In the genomic region with DNA sequence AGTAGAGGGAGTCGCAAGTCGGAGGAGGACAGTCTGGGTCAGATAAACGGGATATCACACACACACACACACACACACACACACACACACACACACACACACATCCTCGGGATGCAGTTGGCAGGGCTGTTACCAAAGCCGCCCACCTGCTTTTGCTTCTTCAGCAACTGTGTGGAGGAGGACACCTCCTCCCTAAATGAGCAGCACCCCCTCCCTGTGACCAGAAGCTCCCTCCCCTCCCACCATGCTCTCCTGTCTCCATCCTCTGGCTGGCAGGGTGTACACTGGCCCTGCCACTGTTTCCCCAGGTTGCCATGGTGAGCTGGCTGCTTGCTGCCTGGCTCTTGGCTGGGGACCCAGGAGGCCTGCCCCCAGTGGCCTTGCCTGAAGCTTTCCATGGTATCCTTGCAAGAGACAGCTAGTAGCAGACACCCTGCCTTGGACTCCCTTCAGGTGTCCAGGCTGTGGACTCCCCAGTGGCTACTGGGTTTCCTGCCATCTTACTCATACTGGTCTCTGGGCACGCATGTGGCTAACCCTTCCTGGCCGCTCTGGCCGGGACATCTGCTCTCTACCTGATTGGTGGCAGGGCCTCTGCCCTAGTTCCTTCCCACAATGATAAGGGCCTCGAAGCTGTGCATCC, we compare ENCODE assay signal across 7 mouse cellular contexts. TPM values are rescaled to one million over a fixed set of nuclear protein-coding genes. Genes with fewer than 3 reads are reported as not detected.
DNase-seq lines count a peak whose midpoint lies in the region; ATAC-seq lines count a peak whose summit lies in the region.

No protein-coding gene starts in this region.

- peak overlapping the region; percentile 93 for H3K4me2 ChIP-seq in forebrain, embryonic 13.5 days

- DNase-seq in MN1 (ENCODE audit: low spot score): peak; percentile 93
- DNase-seq in adrenal gland, postnatal 36 days: peak; percentile 87 to 88
- DNase-seq in heart, postnatal 14 days: peak; percentile 83 to 89
- peak; percentile 63 to 64 for DNase-seq in layer of hippocampus, postnatal 25 days (ENCODE audit: extremely low spot score in 1 of 2, low spot score in 1 of 2)
- DNase-seq in mesoderm, embryonic 11.5 days (ENCODE audit: low read depth, low spot score): peak; percentile 69
- DNase-seq in right cerebral cortex, postnatal 36 days (ENCODE audit: low spot score in 2 of 2): peak; percentile 58 to 67

- peak overlapping the region; percentile 43 for H3K9ac ChIP-seq in forebrain, embryonic 13.5 days

- no peak for ATAC-seq in forebrain, embryonic 13.5 days

- no peaks in the 10 kb centered on the region for H3K9me3 ChIP-seq in forebrain, embryonic 13.5 days (replicated peaks)

- intact Hi-C loops in heart, postnatal 14 days (cut with DNase I): loop anchor here (5.0 kb wide), 1 partner anchor 104 kb away; a partner anchor contains a TSS

- peaks cover 6% of the 10 kb centered on the region; the same call in 1 of the 2 replicates for H3K36me3 ChIP-seq in forebrain, embryonic 13.5 days (ENCODE audit: poor library complexity, severe bottlenecking)

- no peak overlapping the region for H3K4me3 ChIP-seq in forebrain, embryonic 13.5 days

- peak overlapping the region; percentile 37; the same call in 1 of the 2 replicates for H3K27ac ChIP-seq in forebrain, embryonic 13.5 days

- 33% methylated on average over 9 of the region's 9 CpGs for WGBS in forebrain, embryonic 13.5 days

- peaks cover 100% of the 10 kb centered on the region for H3K4me1 ChIP-seq in forebrain, embryonic 13.5 days

- H3K27me3 ChIP-seq in forebrain, embryonic 13.5 days: peaks cover 15% of the 10 kb centered on the region

RNA-seq across cellular contexts. Expression of a gene that starts 16.2 kb away (rescaled TPM):
- total RNA-seq in adrenal gland, postnatal 36 days (2021): not detected
- polyA plus RNA-seq in forebrain, embryonic 13.5 days (2015; fragmentation: Nextera tagmentation; extraction: Ambion mirVana): 0.21 TPM in 1 of 2 replicates, not detected in the other
- 1 to 10 TPM; 1.5 to 2.0 TPM for total RNA-seq in heart, postnatal 14 days (2021)
- total RNA-seq in layer of hippocampus, postnatal 25 days (2021): 1 to 10 TPM; 1.5 to 2.3 TPM

RNA-seq across cellular contexts. Expression of a gene that starts 39.0 kb away (rescaled TPM):
- total RNA-seq in adrenal gland, postnatal 36 days (2021): 10 to 100 TPM; 20.0 to 24.5 TPM
- polyA plus RNA-seq in forebrain, embryonic 13.5 days (2015; fragmentation: Nextera tagmentation; extraction: Ambion mirVana): 8.7 and 10.2 TPM in 2 replicates
- 10 to 100 TPM; 17.9 to 21.6 TPM for total RNA-seq in heart, postnatal 14 days (2021)
- 10 to 100 TPM; 17.0 to 17.7 TPM for total RNA-seq in layer of hippocampus, postnatal 25 days (2021)

RNA-seq across cellular contexts. Expression of a gene that starts 57.4 kb away (rescaled TPM):
- total RNA-seq in adrenal gland, postnatal 36 days (2021): 10 to 100 TPM; 15.4 to 20.5 TPM
- 276 and 284 TPM in 2 replicates for polyA plus RNA-seq in forebrain, embryonic 13.5 days (2015; fragmentation: Nextera tagmentation; extraction: Ambion mirVana)
- total RNA-seq in heart, postnatal 14 days (2021): 10 to 100 TPM; 16.0 to 34.1 TPM
- 1 to 10 TPM; 2.5 to 4.5 TPM for total RNA-seq in layer of hippocampus, postnatal 25 days (2021)

RNA-seq across cellular contexts. Expression of a gene that starts 59.0 kb away (rescaled TPM):
- 1 to 10 TPM in 1 of 2 experiments, under 1 TPM in 1; 0.89 to 1.5 TPM for total RNA-seq in adrenal gland, postnatal 36 days (2021)
- 23.0 and 26.9 TPM in 2 replicates for polyA plus RNA-seq in forebrain, embryonic 13.5 days (2015; fragmentation: Nextera tagmentation; extraction: Ambion mirVana)
- total RNA-seq in heart, postnatal 14 days (2021): 1 to 10 TPM in 1 of 2 experiments, under 1 TPM in 1; 0.72 to 2.2 TPM
- under 1 TPM; 0.54 to 0.94 TPM for total RNA-seq in layer of hippocampus, postnatal 25 days (2021)
